Mouse (Mus musculus) liver, adult (tissue): Measurements from ENCODE around the gene Dhdh.

Experiments used
- GATA4 ChIP-seq: IDR thresholded peaks from 2 replicates; pipeline ENCODE4 v1.6.1; 2014; ENCODE audit warnings: mild to moderate bottlenecking, low read length; ENCODE audit not compliant: insufficient replicate concordance

Dhdh gene

DNA sequence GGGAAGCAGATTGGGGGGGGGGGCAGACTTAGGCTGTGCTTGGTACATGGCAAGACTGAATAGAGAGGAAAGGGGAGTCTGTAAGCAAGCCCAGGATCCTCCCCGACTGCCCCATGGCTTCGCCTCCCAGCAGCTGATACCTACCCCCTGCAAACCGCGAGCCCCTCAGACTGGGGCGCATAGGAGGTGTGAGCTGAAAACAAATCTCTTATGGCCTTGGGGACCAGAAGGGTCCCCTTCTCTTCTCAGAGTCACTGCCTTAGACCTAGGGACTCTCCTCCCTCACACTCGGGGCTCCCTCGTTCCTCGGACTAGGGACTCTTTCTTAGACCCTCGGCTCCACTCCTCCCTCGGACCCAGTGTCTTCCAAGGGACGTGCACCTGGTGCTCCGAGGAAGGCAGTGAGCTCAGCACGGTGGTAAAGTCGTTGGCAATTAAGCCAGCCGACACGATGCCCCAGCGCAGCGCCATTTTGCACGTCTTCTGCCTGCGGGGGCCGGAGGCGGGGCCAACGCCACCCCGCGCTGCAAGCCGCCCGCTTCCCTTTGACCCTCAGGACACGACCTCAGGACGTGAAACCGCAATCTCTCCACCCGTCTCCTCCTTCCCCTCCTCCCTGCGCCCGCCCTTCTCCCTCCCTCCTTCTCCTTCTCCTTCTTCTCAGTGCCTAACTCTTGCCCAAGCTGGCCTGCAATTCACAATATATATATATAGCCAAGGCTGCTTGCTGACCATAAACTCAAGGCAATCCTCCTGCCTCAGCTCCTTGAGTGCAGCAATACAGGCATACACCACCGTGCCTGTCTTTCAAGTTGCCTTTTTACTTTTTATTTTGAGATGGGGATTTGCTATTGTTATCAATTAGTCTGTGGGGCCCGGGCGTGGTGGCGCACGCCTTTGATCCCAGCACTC, at the start of gene Dhdh:
Gene Dhdh, minus strand, starts transcription at position 513 of the 912 bp plus-strand sequence.
- TF ChIP-seq GATA4, result peak; percentile 71; the same call in 1 of the 2 replicates

DNA sequence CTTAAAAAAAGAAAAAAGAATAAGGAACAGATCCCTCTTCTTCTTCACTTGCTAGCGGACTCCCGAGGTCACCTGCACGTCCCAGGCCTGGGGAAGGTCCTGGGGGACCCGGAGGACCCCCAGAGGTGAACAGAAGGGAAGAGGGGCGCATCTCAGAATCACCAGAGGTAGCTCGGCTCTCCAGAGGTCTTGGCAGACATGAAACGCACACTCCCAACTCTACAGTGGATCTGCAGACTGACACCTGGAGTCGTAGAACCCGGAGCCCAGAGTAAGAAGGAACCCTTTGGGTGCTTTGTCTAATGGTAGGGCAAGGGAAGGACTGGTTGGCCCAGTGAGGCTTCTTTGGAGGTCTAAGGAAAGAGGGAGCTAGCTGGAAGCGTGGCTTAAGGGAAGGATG, 49.0 kb upstream of the Dhdh start:
- no peak for TF ChIP-seq GATA4

DNA sequence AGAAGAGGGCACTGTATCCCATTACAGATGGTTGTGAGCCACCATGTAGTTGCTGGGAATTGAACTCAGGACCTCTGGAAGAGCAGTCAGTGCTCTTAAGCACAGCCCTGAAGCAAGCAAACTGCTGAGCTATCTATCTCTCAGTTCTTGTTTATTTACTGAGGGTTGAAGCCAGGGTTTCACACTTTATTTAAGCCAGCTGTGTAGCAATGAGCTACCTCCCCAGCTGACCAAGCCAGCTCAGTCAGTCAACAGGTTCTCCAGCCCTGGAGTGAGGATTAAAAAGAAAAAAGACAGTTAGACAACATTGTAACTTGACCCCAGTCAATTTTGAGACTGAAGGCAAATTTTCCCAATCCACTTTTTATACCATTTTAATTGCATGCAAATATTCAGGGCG, 47.1 kb upstream of the Dhdh start:
- TF ChIP-seq GATA4, result no peak

DNA sequence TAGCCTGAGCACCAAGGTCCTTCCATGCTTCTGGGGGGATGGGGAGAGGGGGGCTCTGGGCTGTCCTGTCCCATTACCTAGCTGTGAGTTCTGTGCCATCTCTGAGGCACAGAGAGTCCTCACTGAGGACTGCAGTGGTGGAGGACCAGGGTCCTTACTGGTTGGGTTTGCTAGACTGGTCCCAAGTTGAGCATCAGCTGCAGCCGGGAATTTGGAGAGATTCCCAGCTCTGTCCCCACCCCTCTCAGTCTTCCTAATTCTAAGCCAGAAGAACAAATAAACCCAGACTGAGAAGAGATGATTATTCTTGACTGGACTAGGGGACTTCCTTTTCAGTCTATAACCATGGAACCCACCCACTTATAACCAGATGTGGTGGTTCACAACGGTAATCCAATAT, 42.0 kb upstream of the Dhdh start:
- TF ChIP-seq GATA4, result no peak

DNA sequence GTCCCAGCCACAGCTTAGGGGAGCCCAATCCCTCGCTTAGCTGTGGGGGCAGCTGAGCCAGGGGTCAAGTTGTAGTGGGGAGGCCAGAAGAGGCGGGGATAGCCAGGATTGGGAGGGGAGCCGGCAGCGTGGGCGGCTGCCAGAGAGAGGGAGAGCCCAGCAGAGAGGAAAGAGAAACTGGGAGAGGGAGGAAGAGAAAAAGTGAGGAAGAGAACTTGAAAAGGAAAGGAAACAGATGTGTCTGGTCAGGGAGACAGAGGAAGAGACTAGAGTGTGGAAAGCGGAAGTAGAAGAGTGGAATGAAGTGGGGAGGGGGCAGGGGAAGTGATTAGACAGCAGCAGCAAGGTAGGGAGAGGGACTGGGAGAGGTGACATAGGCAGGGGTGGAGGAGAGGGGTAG, 40.9 kb upstream of the Dhdh start:
- TF ChIP-seq GATA4, result no peak

DNA sequence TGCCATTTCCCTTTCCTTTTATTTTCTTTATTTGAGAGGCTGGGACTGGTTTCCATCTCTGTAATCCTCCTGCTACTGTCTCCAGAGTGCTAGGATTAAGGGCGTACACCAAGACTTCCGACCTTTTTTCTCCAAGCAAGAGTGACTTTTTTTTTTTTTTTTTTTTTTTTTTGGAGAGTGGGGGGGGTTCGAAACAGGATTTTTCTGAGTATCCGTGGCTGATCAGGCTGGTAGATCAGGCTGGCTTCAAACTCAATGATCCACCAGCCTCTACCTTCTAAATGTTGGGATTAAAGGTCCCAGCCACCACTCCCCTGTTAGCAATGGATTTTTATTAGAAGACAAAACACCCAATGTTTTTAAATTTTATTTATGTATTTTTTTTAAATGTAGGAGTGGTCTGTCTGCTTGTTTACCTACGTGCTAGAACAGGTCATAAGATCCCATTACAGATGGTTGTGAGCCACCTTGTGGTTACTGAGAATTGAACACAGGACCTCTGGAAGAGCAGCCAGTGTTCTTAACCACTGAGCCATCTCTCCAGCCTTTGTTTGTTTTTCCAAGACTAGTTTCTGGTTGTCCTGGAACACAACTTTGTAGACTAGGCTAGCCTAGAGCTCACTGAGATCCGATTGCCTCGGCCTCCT, 38.0 kb upstream of the Dhdh start:
- no peak for TF ChIP-seq GATA4

DNA sequence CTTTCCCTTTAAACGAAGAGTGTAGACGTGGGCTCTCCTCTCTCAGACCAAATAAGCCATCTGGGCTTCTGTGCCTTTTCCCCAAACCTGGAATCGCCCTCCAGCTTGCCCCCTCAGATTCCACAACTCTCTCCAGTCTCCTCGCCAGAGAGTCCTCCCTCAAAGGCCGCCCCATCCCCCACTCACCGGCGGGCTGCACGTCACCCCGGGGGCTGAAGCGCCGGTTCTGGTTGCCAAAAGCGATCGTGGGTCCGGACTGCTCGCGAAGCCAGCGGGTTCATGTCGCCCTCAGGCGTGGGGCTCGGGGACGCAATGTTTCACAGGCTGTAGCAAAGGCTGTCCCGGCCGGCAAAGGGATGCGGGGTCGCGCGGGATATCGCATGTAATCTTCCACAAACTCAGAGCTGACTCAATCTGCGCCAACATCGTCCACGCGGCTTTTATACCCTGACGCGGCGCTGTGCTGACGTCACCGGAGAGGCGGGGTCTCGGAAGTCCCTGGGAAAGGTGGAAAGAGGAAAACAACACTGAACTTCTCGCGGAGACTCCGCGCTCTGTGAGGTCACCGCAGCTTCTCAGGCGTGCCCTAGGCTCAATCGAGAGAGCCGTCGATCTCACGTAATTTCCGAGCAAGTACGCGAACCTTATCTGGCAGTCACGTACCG, 37.3 kb upstream of the Dhdh start, which contains the start of the genes Ppp1r15a and Plekha4:
Gene Ppp1r15a, minus strand, starts transcription at position 460 of the 665 bp plus-strand sequence.
Gene Plekha4, plus strand, starts transcription at position 522 of the 665 bp plus-strand sequence.
- peak; percentile 88; the same call in 1 of the 2 replicates for TF ChIP-seq GATA4

DNA sequence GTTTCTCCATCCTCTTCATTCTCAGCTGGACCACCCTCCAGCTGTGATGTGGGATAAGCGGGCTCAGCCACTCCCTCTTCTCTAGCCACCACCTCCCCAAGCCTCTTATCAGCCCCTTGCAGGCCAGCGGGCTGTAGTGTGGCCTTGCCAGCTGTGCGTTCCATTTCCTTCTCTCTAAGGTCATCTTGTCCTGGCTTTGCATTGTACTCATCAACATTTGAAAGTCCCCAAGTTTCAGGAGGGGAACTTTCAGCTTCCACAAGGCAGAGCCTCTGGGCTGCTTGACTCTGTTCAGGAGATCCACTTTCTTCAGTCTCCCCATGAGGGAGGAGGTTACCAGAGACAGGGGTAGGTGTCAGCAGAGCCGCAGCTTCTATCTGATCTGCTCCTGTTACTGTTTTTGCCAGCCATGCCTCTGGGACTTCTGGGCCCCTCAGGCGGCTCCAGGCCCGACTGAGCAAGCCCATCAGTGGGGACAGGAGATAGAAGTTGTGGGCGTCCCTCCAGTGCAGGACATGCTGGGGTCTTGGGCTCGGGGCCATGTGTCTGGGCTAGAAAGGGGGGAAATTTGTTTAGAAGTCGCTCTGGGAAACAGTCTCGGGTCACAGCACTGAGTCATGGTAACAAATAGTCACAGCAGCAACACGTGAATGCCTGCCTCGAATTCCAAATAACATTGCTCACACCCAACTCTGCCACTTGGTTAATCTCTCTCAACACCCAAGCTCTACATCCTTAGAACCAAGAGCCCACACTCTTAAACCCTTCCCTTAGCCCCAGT, 36.4 kb upstream of the Dhdh start:
- peak; percentile 57; the same call in 1 of the 2 replicates for TF ChIP-seq GATA4

DNA sequence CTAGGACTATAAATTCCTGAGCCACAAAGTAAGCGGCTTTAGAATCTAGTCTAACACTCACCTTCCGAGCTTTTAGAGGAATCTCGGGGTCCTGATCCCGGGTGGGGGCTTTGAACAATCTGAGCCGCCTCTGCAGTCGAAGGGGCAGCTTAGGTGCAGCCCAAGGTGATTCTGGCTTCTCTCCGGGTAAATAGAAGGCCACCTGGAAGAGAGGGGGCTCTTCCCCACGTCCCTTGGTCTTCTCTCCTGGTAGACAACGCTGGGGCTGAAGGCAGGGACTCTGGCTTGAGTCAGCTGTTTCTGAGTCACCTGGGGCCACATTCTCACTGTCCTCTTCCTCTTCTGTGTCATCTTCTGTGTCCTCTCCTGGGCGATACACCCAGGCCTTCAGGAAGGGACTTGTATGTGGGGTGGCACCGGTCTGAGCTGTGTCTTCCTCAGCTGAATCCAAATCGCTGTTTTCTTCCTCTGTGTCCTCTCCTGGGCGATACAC, 35.1 kb upstream of the Dhdh start:
- TF ChIP-seq GATA4, result no peak

DNA sequence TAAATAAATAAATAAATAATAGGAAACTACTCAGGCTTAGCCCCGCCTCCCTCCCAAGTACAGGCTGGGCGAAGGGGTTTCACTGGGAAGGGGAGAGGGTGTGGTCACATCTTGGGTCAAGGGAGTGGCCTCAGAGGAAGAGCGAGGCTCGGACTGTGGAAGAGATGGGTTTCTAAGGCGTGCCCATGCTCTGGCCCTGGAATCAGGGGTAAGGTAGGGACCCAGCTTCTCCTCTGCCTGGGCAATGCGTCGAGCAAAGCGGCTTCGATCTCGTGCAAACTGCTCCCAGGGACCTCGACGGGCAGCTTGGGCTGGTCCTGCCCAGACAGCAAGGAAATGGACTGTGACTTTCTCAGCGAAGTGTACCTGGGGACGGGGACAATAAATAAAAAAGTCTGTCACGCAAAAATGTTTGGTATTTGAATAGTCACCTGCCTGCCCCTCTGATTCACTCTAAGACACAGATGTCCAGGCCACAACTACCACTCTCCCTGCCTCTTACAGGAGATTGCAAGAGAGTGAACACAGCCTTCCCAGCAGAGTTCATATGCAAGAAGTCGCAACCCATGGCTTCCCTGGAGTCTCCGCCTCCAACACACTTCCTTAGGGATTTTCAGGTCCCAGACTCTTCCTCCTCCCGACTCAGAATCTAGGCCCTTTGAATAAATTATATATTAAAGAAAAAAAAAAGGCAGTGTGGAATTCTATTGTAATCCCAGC, 34.5 kb upstream of the Dhdh start:
- TF ChIP-seq GATA4, result no peak

DNA sequence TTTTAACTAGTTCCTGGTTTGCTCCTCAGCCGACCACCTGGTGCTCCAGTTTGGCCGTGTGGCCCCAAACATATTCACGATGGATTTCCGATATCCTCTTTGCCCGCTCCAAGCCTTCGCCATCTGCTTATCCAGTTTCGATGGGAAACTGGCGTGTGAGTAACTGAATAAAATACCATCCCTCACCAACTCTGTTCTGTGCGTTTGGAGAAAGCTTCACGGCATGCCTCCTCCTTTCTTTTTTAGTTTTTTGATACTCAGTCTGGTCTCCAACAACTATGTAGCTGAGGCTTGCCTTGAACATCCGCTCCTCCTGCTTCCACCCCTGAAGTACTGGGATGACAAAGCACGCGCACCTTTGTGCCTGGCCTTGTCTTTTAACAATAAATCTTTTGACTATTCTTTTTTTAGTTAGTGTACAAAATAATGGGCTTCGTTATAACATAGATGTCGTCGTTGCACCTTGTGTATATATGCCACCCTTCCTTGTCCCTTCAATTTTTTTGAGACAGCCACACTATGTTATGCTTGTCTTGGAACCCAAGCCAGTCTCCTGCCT, 33.7 kb upstream of the Dhdh start:
- TF ChIP-seq GATA4, result no peak

DNA sequence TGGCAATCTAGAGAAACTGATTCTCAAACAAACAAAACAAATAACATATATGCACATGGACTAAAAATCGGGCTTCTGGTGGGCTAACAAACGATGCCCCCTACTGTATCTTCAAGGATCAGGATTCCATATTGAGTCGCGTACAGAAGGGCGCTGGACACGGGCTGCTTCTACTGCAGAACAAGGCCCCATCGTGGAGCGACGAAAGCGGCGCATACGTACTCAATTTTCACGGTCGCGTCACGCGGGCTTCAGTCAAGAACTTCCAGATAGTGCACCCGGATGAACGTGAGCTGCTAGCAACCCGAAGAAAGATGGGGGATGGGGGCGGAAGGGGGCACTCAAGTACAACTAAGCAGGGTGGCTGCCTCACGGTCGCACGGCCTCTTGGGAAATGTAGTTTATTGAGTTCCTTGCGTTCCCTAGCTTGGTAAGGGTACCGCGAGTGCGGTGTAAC, 33.2 kb upstream of the Dhdh start:
- peak; percentile 54; the same call in 1 of the 2 replicates for TF ChIP-seq GATA4

DNA sequence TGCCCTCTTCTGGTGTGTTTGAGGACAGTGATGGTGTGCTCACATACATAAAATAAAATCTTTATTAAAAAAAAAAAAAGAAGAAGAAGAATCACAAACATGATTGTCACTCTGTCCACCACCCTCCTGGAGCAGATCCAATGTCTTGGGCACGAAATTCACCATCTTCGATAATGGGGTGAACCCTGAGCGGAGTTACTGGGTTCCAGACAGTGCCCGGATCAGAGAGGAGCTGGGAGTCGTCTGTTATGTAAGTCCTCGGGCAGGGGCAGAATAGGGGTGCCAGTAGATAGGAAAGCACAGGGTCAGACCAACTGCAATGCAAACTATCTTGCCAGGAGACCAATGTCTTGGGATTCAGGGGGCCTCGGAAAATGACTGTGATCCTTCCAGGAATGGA, 32.0 kb upstream of the Dhdh start:
- no peak for TF ChIP-seq GATA4
